Mouse (Mus musculus): Measurements from ENCODE around the gene Washc3. TPM values are rescaled to one million over a fixed set of nuclear protein-coding genes. Genes with fewer than 3 reads are reported as not detected.

The Washc3 gene
- total RNA-seq, 2 experiments from 2014 or later = 33.3 to 69.9 TPM

- no peak for ATAC-seq (replicated peaks; ENCODE audit: low FRiP score, low TSS enrichment, poor library complexity, severe bottlenecking)
These were observed 49.4 kb downstream of the Washc3 start for GRCm38 (mm10) chr10:88250300-88250699.

DNA sequence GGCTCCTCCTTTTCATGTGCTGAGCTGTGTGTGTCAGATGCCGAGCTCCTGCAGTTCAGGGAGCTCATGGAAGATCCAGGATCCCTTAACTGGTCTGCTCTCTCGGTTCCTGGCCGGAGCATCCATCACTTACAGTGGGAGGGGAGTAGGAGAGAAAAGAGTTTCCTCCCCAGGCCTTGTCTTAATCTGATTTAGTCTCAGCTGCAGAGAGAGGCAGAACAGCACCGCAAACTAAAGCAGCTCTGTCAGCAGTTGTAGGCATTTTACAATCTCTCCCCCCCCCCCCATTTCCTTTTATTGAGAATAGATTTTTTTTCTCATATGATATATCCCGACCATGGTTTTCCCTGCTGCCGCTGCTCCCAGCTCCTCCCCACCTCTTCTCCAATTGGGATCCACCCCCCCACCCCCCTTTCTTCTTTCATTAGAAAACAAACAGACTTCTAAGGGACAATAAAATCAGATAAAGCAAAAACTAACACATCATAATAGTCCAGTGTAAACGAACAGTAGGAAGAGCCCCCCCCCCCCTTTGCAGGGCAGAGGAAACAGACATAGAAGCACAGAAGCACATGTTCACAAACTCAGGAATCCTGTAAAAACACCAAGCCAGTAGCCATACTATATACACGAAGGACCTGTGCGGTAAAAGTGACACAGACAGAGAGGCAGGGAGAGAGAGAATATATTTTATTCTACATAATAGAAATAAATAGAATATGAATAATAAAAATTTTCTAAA, 51.4 kb downstream of the Washc3 start:
- no peak for ATAC-seq (replicated peaks; ENCODE audit: low FRiP score, low TSS enrichment, poor library complexity, severe bottlenecking)

DNA sequence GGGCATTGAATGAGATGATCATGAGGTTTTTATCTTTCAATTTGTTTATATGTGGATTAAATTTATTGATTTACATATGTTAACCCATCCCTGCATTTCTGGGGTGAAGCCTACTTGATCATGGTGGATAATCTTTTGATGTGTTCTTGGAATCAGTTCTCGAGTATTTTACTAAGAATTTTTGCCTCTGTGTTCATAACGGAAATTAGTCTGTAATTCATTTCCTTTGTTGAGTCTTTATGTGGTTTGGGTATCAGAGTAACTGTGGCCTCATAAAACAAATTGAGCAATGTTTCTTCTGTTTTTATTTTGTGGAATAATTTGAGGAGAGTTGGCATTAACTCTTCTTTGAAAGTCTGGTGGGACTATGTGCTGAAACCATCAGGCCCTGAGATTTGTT, 54.7 kb downstream of the Washc3 start:
- ATAC-seq (replicated peaks; ENCODE audit: low FRiP score, low TSS enrichment, poor library complexity, severe bottlenecking) = no peak

DNA sequence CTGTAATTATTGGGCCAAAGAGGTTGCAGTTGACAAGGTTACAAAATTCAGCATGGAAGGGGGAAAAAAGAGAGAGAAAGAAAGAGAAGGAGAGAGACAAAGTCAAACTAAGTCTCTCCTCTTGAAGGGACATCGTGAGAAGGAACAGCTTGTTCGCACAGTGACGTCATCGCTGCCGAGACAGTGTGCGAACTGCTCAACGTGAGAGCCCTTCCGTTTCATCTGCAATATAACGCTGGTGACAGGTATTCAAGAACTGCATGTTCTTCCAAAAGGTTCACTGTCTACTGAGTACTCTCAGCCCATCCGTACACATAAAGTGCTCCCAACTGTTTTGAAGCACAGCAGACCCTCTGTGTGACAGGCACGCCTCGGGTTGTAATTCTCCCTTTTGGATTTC, 59.4 kb downstream of the Washc3 start:
- no peak for ATAC-seq (replicated peaks; ENCODE audit: low FRiP score, low TSS enrichment, poor library complexity, severe bottlenecking)

DNA sequence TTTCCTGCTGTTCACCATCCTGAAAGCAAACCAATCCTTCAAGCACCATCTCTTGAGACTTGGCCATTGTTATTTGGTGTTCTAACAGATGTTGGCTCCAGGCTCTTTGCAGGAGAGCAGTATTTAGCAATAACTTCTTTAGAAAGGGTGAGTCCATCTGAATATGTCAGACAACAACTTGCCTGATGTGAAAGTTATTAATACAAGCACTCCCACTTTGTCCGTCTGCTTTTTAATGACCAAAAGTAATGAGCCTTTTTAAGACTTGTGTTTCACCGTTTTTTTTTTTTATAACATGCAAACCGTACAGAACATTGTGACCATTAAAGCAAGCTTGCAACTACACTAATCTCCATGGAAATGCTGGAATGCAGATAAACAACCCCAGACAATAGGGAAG, 60.3 kb downstream of the Washc3 start:
- ATAC-seq (replicated peaks; ENCODE audit: low FRiP score, low TSS enrichment, poor library complexity, severe bottlenecking) = no peak

DNA sequence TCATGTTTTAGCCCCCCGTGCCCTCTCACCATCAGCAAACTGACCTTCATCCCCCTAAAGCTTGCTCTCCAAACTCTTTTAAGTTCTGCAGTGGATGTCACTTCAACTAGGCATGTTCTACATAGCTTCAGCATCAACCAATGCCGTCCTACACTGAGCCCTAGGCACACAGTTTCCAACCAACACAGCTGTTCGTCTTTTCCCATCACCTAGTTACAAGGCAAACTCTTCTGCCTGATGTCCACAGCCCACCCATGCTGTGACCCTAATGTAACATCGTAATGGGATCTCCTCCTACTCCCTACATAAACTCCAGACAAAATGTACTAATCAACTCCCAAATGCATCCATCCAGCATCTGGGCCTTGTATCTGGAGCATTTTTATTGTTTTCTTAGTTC, 62.5 kb downstream of the Washc3 start:
- ATAC-seq (replicated peaks; ENCODE audit: low FRiP score, low TSS enrichment, poor library complexity, severe bottlenecking) = no peak

GRCm38 (mm10) chr10:88274045-88274444, 73.2 kb downstream of the Washc3 start:
- ATAC-seq (replicated peaks; ENCODE audit: low FRiP score, low TSS enrichment, poor library complexity, severe bottlenecking) = no peak

GRCm38 (mm10) chr10:88281699-88282098, 80.8 kb downstream of the Washc3 start:
- no peak for ATAC-seq (replicated peaks; ENCODE audit: low FRiP score, low TSS enrichment, poor library complexity, severe bottlenecking)

GRCm38 (mm10) chr10:88284343-88284990, 83.6 kb downstream of the Washc3 start:
- no peak for ATAC-seq (replicated peaks; ENCODE audit: low FRiP score, low TSS enrichment, poor library complexity, severe bottlenecking)

GRCm38 (mm10) chr10:88287261-88287660, 86.4 kb downstream of the Washc3 start:
- no peak for ATAC-seq (replicated peaks; ENCODE audit: low FRiP score, low TSS enrichment, poor library complexity, severe bottlenecking)

DNA sequence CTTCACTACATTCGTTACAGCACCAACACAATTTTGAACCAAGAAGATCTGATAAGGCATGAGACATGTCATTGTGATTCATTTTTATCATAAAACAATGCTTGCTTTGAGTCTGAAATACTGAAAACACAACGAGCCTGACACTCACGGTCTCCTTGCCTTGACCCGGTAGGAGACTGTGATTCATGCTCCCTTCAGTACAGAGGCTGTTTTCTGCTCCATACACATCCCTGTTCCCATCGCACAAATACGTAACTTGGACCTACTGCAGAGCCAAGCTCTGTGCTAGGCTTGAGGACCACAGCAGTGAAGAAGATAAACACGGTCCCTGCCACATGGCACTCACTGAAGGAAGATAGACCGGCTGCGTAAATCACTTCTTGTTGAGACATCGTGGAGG, 87.2 kb downstream of the Washc3 start:
- no peak for ATAC-seq (replicated peaks; ENCODE audit: low FRiP score, low TSS enrichment, poor library complexity, severe bottlenecking)

DNA sequence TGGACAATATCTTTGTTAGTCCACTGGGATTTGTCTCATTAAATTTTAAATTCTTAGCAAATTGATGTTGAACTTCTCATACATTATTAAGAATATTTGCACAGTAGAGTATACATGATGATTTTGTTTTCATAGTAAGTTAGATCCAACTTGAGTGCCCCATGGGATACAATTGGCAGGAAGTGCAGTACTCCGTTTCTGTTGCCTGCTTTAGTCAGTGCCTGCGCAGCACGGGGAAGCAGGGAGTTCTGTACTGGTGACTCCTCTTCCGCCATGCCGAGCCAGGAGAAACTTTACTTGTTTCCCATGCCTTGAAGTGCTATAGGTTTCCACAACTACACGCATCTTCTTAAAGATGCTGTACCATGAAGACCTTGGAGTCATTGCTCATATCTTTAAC, 94.2 kb downstream of the Washc3 start:
- ATAC-seq (replicated peaks; ENCODE audit: low FRiP score, low TSS enrichment, poor library complexity, severe bottlenecking) = no peak

Other genes starting within 250 kb of the Washc3 start
- not detected in 2 replicates for gene Pmch, start 110.0 kb upstream of the Washc3 start, total RNA-seq (2014; fragmentation: Nextera tagmentation)
- gene Pmch, start 110.0 kb upstream of the Washc3 start, total RNA-seq (2017) = not detected in 2 replicates
- 12.6 and 22.4 TPM in 2 replicates for gene Parpbp, start 54.2 kb upstream of the Washc3 start, total RNA-seq (2014; fragmentation: Nextera tagmentation)
- gene Parpbp, start 54.2 kb upstream of the Washc3 start, total RNA-seq (2017) = 15.8 and 28.6 TPM in 2 replicates
- 39.6 and 50.6 TPM in 2 replicates for gene Nup37, start 54.1 kb upstream of the Washc3 start, total RNA-seq (2014; fragmentation: Nextera tagmentation)
- gene Nup37, start 54.1 kb upstream of the Washc3 start, total RNA-seq (2017) = 67.1 and 72.9 TPM in 2 replicates
- not detected in 2 replicates for gene Dram1, start 178.0 kb downstream of the Washc3 start, total RNA-seq (2014; fragmentation: Nextera tagmentation)
- gene Dram1, start 178.0 kb downstream of the Washc3 start, total RNA-seq (2017) = 0.76 and 0.80 TPM in 2 replicates
- gene Gnptab, start 178.0 kb downstream of the Washc3 start, total RNA-seq (2014; fragmentation: Nextera tagmentation) = 37.1 and 44.4 TPM in 2 replicates
- gene Gnptab, start 178.0 kb downstream of the Washc3 start, total RNA-seq (2017) = 39.3 and 45.2 TPM in 2 replicates

Measured in megakaryocyte-erythroid progenitor cell, adult 5-6 weeks (primary cell).